Mouse (Mus musculus): ENCODE results near the gene Rnase4. TPM values are rescaled to one million over a fixed set of nuclear protein-coding genes. Genes with fewer than 3 reads are reported as not detected.

Gene Rnase4
- polyA plus RNA-seq, 2 experiments = 59.4 to 66.2 TPM

GRCm38 (mm10) chr14:51083805-51084204, 7.1 kb upstream of the Rnase4 start:
- peak overlapping the region; percentile 47 for H3K4me3 ChIP-seq (replicated peaks; ENCODE audit: low read length)
- H3K36me3 ChIP-seq (ENCODE audit: control insufficient read depth, insufficient read depth, low read length) = no peaks in the 10 kb centered on the region
- peak overlapping the region; percentile 75 for H3K4me2 ChIP-seq (replicated peaks; ENCODE audit: low read depth, low read length, severe bottlenecking)
- no peaks in the 10 kb centered on the region for H3K9me3 ChIP-seq (ENCODE audit: control insufficient read depth, low read length)
- TF ChIP-seq POLR2A (IDR thresholded peaks at IDR 0.05; ENCODE audit: borderline replicate concordance, extremely low read depth, insufficient read depth, insufficient read length) = no peak
- no peak overlapping the region for H3K27ac ChIP-seq (replicated peaks; ENCODE audit: low read depth, low read length)
- 10% methylated on average over 7 of the region's 7 CpGs for WGBS
- no peak overlapping the region for H3K9ac ChIP-seq (ENCODE audit: low read depth, low read length, severe bottlenecking)
- DNase-seq (ENCODE audit: low spot score) (no peak), ATAC-seq (ENCODE audit: low FRiP score, low read depth) (no peak)
- peaks cover 7% of the 10 kb centered on the region; the same call in 1 of the 2 replicates for H3K27me3 ChIP-seq (ENCODE audit: control insufficient read depth, insufficient read depth, low read length)
- no peaks in the 10 kb centered on the region for H3K4me1 ChIP-seq (ENCODE audit: control insufficient read depth, insufficient read depth, low read length)

GRCm38 (mm10) chr14:51085086-51085485, 5.8 kb upstream of the Rnase4 start:
- ATAC-seq (ENCODE audit: low FRiP score, low read depth) (no peak), DNase-seq (ENCODE audit: low spot score) (no peak)
- H3K9ac ChIP-seq (ENCODE audit: low read depth, low read length, severe bottlenecking) = no peak overlapping the region
- no peak overlapping the region for H3K27ac ChIP-seq (replicated peaks; ENCODE audit: low read depth, low read length)
- H3K36me3 ChIP-seq (ENCODE audit: control insufficient read depth, insufficient read depth, low read length) = no peaks in the 10 kb centered on the region
- no peak for TF ChIP-seq POLR2A (IDR thresholded peaks at IDR 0.05; ENCODE audit: borderline replicate concordance, extremely low read depth, insufficient read depth, insufficient read length)
- H3K4me3 ChIP-seq (replicated peaks; ENCODE audit: low read length) = no peak overlapping the region
- no peaks in the 10 kb centered on the region for H3K4me1 ChIP-seq (ENCODE audit: control insufficient read depth, insufficient read depth, low read length)
- peaks cover 7% of the 10 kb centered on the region; the same call in 1 of the 2 replicates for H3K27me3 ChIP-seq (ENCODE audit: control insufficient read depth, insufficient read depth, low read length)
- 67% methylated on average over 2 of the region's 2 CpGs for WGBS
- H3K9me3 ChIP-seq (ENCODE audit: control insufficient read depth, low read length) = no peaks in the 10 kb centered on the region
- no peak overlapping the region for H3K4me2 ChIP-seq (replicated peaks; ENCODE audit: low read depth, low read length, severe bottlenecking)

GRCm38 (mm10) chr14:51085911-51086310, 5.0 kb upstream of the Rnase4 start:
- no peak for ATAC-seq (ENCODE audit: low FRiP score, low read depth)
- no peak overlapping the region for H3K4me3 ChIP-seq (replicated peaks; ENCODE audit: low read length)
- TF ChIP-seq POLR2A (IDR thresholded peaks at IDR 0.05; ENCODE audit: borderline replicate concordance, extremely low read depth, insufficient read depth, insufficient read length) = no peak
- H3K9ac ChIP-seq (ENCODE audit: low read depth, low read length, severe bottlenecking) = no peak overlapping the region
- H3K4me2 ChIP-seq (replicated peaks; ENCODE audit: low read depth, low read length, severe bottlenecking) = no peak overlapping the region
- no peak overlapping the region for H3K27ac ChIP-seq (replicated peaks; ENCODE audit: low read depth, low read length)
- no peaks in the 10 kb centered on the region for H3K9me3 ChIP-seq (ENCODE audit: control insufficient read depth, low read length)
- no peak for DNase-seq (ENCODE audit: low spot score)
- H3K36me3 ChIP-seq (ENCODE audit: control insufficient read depth, insufficient read depth, low read length) = no peaks in the 10 kb centered on the region
- 69% methylated on average over 4 of the region's 4 CpGs for WGBS
- no peaks in the 10 kb centered on the region for H3K4me1 ChIP-seq (ENCODE audit: control insufficient read depth, insufficient read depth, low read length)
- peaks cover 7% of the 10 kb centered on the region; the same call in 1 of the 2 replicates for H3K27me3 ChIP-seq (ENCODE audit: control insufficient read depth, insufficient read depth, low read length)

DNA sequence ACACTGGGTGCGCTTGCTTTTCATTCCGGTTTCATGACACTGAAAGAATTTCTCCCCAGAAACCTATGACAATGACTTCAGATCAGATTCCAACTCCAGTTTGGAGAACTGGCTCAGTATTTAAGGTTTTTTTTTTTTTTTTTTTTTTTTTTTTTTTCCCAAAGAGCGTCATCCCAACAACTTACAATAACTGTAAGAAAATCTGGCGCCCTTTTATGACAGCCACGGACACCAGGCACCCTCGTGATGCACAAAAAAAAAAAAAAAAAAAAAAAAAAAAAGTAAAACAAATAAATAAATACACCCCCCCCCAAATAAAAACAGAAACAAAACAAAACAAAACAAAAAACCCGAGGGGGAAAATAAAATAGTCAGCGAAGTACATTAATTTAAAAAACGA, 3.1 kb upstream of the Rnase4 start:
- peak overlapping the region; percentile 69 for H3K4me2 ChIP-seq (replicated peaks; ENCODE audit: low read depth, low read length, severe bottlenecking)
- TF ChIP-seq POLR2A (IDR thresholded peaks at IDR 0.05; ENCODE audit: borderline replicate concordance, extremely low read depth, insufficient read depth, insufficient read length) = no peak
- H3K4me1 ChIP-seq (ENCODE audit: control insufficient read depth, insufficient read depth, low read length) = no peaks in the 10 kb centered on the region
- H3K4me3 ChIP-seq (replicated peaks; ENCODE audit: low read length) = peak overlapping the region; percentile 66
- H3K9ac ChIP-seq (ENCODE audit: low read depth, low read length, severe bottlenecking) = no peak overlapping the region
- H3K9me3 ChIP-seq (ENCODE audit: control insufficient read depth, low read length) = no peaks in the 10 kb centered on the region
- H3K36me3 ChIP-seq (ENCODE audit: control insufficient read depth, insufficient read depth, low read length) = no peaks in the 10 kb centered on the region
- DNase-seq (ENCODE audit: low spot score) (no peak), ATAC-seq (ENCODE audit: low FRiP score, low read depth) (no peak)
- H3K27ac ChIP-seq (replicated peaks; ENCODE audit: low read depth, low read length) = no peak overlapping the region
- WGBS = 13% methylated on average over 9 of the region's 9 CpGs
- H3K27me3 ChIP-seq (ENCODE audit: control insufficient read depth, insufficient read depth, low read length) = peaks cover under 1% of the 10 kb centered on the region; the same call in 1 of the 2 replicates

DNA sequence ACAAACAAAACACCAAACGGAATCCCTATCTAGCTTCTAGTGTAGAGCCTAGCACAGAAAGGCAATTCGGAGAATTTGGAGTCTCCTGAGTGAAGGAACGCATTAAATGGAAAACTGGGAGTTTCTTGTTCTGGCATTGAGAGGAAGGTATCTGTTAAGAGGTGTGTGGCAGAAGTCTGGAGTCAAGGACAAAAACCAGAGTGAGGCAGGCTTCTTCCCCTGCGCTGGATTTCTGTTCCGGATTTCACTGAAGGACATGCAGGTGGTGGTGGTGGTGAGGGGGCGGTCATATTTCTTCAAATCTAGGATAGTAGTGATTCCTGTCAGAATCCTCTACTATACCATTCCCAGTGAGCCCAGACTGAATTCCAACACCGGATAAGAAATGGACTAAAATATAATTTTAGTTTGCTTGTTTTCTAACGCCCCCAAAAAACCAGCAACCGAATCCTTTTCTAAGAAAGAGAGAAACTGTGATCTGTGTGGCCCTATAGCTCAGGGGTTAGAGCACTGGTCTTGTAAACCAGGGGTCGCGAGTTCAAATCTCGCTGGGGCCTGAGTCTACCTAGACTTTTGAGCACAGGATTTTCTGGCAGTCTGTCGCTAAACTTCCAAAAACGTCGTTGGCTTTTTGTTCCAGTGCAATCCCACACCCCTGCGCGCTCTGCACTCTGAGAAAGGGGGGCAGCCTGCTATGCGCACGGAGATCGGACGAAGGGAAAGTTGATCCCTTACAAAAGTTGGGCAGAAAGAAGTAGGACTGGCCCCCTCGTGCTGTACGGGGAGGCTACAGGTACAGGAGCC, 2.5 kb upstream of the Rnase4 start:
- H3K4me1 ChIP-seq (ENCODE audit: control insufficient read depth, insufficient read depth, low read length) = no peaks in the 10 kb centered on the region
- TF ChIP-seq POLR2A (IDR thresholded peaks at IDR 0.05; ENCODE audit: borderline replicate concordance, extremely low read depth, insufficient read depth, insufficient read length) = no peak
- H3K36me3 ChIP-seq (ENCODE audit: control insufficient read depth, insufficient read depth, low read length) = no peaks in the 10 kb centered on the region
- peak overlapping the region; percentile 66 for H3K4me3 ChIP-seq (replicated peaks; ENCODE audit: low read length)
- no peaks in the 10 kb centered on the region for H3K9me3 ChIP-seq (ENCODE audit: control insufficient read depth, low read length)
- H3K4me2 ChIP-seq (replicated peaks; ENCODE audit: low read depth, low read length, severe bottlenecking) = peak overlapping the region; percentile 69
- H3K9ac ChIP-seq (ENCODE audit: low read depth, low read length, severe bottlenecking) = peak overlapping the region; percentile 58
- peak overlapping the region; percentile 71 for H3K27ac ChIP-seq (replicated peaks; ENCODE audit: low read depth, low read length)
- H3K27me3 ChIP-seq (ENCODE audit: control insufficient read depth, insufficient read depth, low read length) = no peaks in the 10 kb centered on the region; the same call in 1 of the 2 replicates
- WGBS = under 1% methylated on average over 23 of the region's 23 CpGs
- ATAC-seq (ENCODE audit: low FRiP score, low read depth) (peak; percentile 27), DNase-seq (ENCODE audit: low spot score) (peak; percentile 88)

Data from limb, embryonic 14.5 days (tissue).